Mouse (Mus musculus) hindbrain, embryonic 16.5 days (tissue): ENCODE measurements around the gene Sf3b2. TPM values are rescaled to one million over a fixed set of nuclear protein-coding genes. Genes with fewer than 3 reads are reported as not detected.
A peak's percentile ranks its signal among the peaks of the same experiment; 100 is the strongest.

Experiments
- ATAC-seq: fragments of 200-750 bp; cut with Nextera tagmentation; 2 replicates; pipeline ENCODE4 v1.8.0; 2017; ENCODE audit warnings: moderate TSS enrichment, moderate library complexity
- H3K27ac ChIP-seq: fragments of 300-500 bp; sonication (generic); 2 replicates; pipeline ENCODE4 v1.5.1; 2014; ENCODE audit warnings: low read depth, mild to moderate bottlenecking, control low read depth, low read length, moderate library complexity
- H3K27me3 ChIP-seq: fragments of 300-500 bp; sonication (generic); replicated peaks from 2 replicates; pipeline ENCODE4 v1.6.1; 2014; ENCODE audit warnings: low read length; ENCODE audit not compliant: control insufficient read depth, insufficient read depth
- H3K36me3 ChIP-seq: fragments of 300-500 bp; sonication (generic); 2 replicates; pipeline ENCODE4 v1.6.1; 2014; ENCODE audit warnings: mild to moderate bottlenecking, low read length, moderate library complexity, mixed read lengths; ENCODE audit not compliant: control insufficient read depth, insufficient read depth
- H3K4me1 ChIP-seq: fragments of 300-500 bp; sonication (generic); 2 replicates; pipeline ENCODE4 v1.6.1; 2014; ENCODE audit warnings: low read depth, low read length; ENCODE audit not compliant: control insufficient read depth, insufficient read depth
- H3K4me2 ChIP-seq: fragments of 300-500 bp; sonication (generic); 2 replicates; pipeline ENCODE4 v1.6.1; 2014; ENCODE audit warnings: mild to moderate bottlenecking, low read length, control low read depth, moderate library complexity
- H3K4me3 ChIP-seq: fragments of 300-500 bp; sonication (generic); 2 replicates; pipeline ENCODE4 v1.5.1; 2014; ENCODE audit warnings: mild to moderate bottlenecking, low read length, control low read depth, moderate library complexity
- H3K9ac ChIP-seq: fragments of 300-500 bp; sonication (generic); 2 replicates; pipeline ENCODE4 v1.6.1; 2014; ENCODE audit warnings: low read depth, mild to moderate bottlenecking, control low read depth, low read length, moderate library complexity
- H3K9me3 ChIP-seq: fragments of 300-500 bp; sonication (generic); 2 replicates; pipeline ENCODE4 v1.6.1; 2014; ENCODE audit warnings: mild to moderate bottlenecking, low read length, moderate library complexity; ENCODE audit not compliant: control insufficient read depth
- whole genome bisulfite sequencing: fragments of 180-500 bp; shearing (Covaris S2); extraction: QIAGEN DNeasy Blood & Tissue Kit; methylation state at CpG from one replicate; pipeline ENCODE4 v1.1.7; 2014; 5-methylcytosine and 5-hydroxymethylcytosine counted together
- polyA plus RNA-seq: library from polyadenylated mRNA; unstranded; fragments of >200 nt; fragmentation: Nextera tagmentation; extraction: Ambion mirVana; gene quantifications from 2 replicates; pipeline ENCODE4 v1.2.1, GENCODE M21; 2015

The Sf3b2 gene
- polyA plus RNA-seq, 1 experiment from 2014 or later, result 308 TPM

DNA sequence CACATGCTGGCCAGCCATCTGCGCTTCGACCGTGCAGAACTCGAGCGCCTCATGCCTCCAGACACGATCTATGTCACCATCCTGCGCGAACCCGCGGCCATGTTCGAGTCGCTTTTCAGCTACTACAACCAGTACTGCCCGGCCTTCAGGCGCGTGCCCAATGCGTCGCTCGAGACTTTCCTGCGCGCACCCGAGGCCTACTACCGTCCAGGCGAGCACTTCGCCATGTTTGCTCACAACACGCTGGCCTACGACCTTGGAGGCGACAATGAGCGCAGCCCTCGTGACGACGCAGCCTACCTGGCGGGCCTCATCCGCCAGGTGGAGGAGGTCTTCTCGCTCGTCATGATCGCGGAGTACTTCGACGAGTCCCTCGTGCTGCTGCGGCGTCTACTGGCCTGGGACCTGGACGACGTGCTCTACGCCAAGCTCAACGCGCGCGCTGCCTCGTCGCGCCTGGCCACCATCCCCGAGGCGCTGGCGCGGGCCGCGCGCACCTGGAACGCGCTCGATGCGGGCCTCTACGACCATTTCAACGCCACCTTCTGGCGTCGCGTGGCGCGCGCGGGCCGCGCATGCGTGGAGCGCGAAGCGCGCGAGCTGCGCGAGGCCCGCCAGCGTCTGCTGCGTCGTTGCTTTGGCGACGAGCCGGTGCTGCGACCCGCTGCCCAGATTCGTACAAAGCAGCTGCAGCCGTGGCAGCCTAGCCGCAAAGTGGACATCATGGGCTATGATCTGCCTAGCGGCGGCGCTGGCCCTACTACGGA is 11.9 kb upstream of the Sf3b2 start:
- Histone ChIP-seq H3K27ac (no peak overlapping the region), H3K9me3 (peaks cover 6% of the 10 kb centered on the region), H3K4me2 (peak overlapping the region; percentile 42), H3K27me3 (no peaks in the 10 kb centered on the region), H3K4me3 (peak overlapping the region; percentile 8; the same call in 1 of the 2 replicates), H3K36me3 (peaks cover 30% of the 10 kb centered on the region), H3K4me1 (no peaks in the 10 kb centered on the region), H3K9ac (peak overlapping the region; percentile 17; the same call in 1 of the 2 replicates)
- no peak for ATAC-seq
- WGBS, result 40% methylated on average over 98 of the region's 98 CpGs

- Histone ChIP-seq H3K9me3 (peaks cover 6% of the 10 kb centered on the region), H3K4me3 (no peak overlapping the region), H3K36me3 (peaks cover 30% of the 10 kb centered on the region), H3K27ac (no peak overlapping the region), H3K27me3 (no peaks in the 10 kb centered on the region), H3K4me2 (no peak overlapping the region), H3K4me1 (no peaks in the 10 kb centered on the region), H3K9ac (no peak overlapping the region)
- WGBS, result 84% methylated on average over 6 of the region's 6 CpGs
- no peak for ATAC-seq
Observed at GRCm38 (mm10) chr19:5306279-5306678, 11.0 kb upstream of the Sf3b2 start.

DNA sequence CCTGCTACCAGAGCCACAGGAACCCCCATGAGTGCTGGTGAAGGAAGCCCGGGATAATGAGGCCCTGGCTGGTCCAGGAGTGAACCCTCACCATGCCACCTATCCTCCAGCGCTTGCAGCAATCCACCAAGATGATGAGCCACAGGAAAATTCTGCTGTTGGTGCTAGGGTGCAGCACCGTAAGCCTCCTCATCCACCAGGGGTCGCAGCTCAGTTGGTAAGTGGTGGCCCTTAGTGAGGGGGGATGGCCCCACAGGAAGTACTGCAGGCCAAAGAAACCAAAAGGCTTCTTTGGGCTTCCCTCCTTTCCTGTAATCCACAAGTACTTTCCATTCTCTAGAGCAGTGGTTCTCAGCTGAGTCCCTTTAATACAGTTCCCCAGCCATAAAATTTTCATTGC is 7.2 kb upstream of the Sf3b2 start:
- WGBS, result 17% methylated on average over 4 of the region's 4 CpGs
- Histone ChIP-seq H3K27ac (no peak overlapping the region), H3K4me2 (no peak overlapping the region), H3K9ac (no peak overlapping the region), H3K9me3 (peaks cover 5% of the 10 kb centered on the region), H3K27me3 (no peaks in the 10 kb centered on the region), H3K4me1 (peaks cover 13% of the 10 kb centered on the region), H3K4me3 (no peak overlapping the region), H3K36me3 (peaks cover 22% of the 10 kb centered on the region)
- ATAC-seq, result no peak

- H3K9me3 ChIP-seq, result no peaks in the 10 kb centered on the region
- H3K4me3 ChIP-seq, result no peak overlapping the region
- no peak overlapping the region for H3K27ac ChIP-seq
- peaks cover 21% of the 10 kb centered on the region for H3K4me1 ChIP-seq
- no peak for ATAC-seq
- WGBS, result 86% methylated on average over 6 of the region's 6 CpGs
- H3K27me3 ChIP-seq, result no peaks in the 10 kb centered on the region
- no peak overlapping the region for H3K9ac ChIP-seq
- H3K36me3 ChIP-seq, result peaks cover 11% of the 10 kb centered on the region
- H3K4me2 ChIP-seq, result no peak overlapping the region
Observed at GRCm38 (mm10) chr19:5300588-5300987, 5.3 kb upstream of the Sf3b2 start.

DNA sequence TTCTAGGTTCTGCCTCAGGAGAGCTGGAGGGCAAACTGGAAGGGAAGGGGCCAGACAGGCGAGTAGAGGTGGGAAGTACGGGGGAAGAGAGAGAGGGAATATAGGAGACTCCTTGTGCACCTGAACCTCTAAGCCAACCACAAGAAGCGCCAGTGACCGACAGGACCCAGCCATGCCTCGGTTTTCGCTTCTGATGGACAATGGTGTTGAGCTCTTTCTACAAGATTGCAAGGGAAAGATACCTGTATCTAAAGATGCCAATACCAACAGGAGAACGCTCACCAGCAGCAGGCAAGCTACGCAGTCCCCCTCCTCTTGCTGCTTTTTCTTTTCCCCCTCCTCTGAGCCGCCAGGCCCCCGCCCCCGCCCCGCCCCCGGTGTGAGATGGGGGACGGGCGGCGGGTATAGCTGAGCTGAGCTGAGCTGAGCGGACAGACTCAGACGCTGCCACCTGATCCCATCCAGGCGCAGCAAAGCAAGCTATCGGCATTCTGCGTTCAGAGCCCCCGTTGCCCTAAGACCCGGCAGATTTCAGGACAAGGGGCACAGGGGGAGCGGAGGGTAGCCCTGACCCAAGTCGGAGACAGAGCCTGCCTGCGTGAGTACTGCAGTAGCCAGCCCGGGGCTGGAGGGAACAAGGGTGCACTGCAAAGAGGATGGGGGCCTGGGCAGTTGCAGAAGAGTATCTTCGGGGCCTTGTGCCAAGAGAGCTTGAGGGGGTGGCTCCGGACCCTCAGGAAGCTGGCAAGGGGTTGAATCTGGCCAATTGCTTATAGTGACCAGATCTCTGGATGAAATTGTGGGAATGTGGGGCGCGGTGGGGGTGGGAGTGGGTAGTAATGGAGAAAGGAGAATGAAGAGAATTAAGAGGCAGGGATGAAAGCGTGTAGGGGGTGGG is 2.9 kb upstream of the Sf3b2 start, which contains the start of gene Gal3st3:
Gene Gal3st3 (plus strand): TSS at position 429 of the 898 bp plus-strand sequence.
- peaks cover 32% of the 10 kb centered on the region for H3K4me1 ChIP-seq
- WGBS, result 2% methylated on average over 31 of the region's 32 CpGs
- H3K4me2 ChIP-seq, result peak within 1 kb of the TSS; percentile 74
- ATAC-seq, result peak; percentile 67
- peaks cover 3% of the 10 kb centered on the region for H3K36me3 ChIP-seq
- peak within 1 kb of the TSS; percentile 87 for H3K27ac ChIP-seq
- no peaks in the 10 kb centered on the region for H3K27me3 ChIP-seq
- H3K9me3 ChIP-seq, result no peaks in the 10 kb centered on the region
- peak within 1 kb of the TSS; percentile 65 for H3K4me3 ChIP-seq
- peak within 1 kb of the TSS; percentile 90 for H3K9ac ChIP-seq

DNA sequence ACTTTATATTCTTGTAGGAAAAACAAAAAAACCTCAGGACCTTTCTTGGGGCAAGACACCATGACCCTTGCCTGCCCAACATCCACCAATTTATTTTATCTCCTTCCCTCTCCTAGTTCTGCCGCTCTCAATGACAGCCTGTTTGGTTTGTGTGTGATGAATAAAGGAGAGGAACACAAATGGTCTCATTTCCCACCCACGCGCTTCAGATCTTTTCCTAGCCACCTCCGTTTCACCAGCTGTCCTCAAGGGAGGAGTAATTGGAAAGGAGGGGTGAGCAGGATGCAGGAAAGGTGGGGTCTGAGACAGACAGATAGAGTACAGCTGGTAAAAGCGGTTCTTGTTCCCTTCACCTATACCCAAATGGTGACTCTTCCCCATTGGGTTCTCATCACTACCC is 1.4 kb upstream of the Sf3b2 start:
- Histone ChIP-seq H3K4me1 (peaks cover 32% of the 10 kb centered on the region), H3K9me3 (no peaks in the 10 kb centered on the region), H3K36me3 (peaks cover 8% of the 10 kb centered on the region), H3K4me3 (no peak overlapping the region), H3K9ac (no peak overlapping the region), H3K27ac (no peak overlapping the region), H3K4me2 (no peak overlapping the region), H3K27me3 (no peaks in the 10 kb centered on the region)
- 80% methylated on average over 5 of the region's 5 CpGs for WGBS
- no peak for ATAC-seq

- H3K4me1 ChIP-seq, result peaks cover 32% of the 10 kb centered on the region
- no peaks in the 10 kb centered on the region for H3K27me3 ChIP-seq
- H3K4me3 ChIP-seq, result peak overlapping the region; percentile 53
- ATAC-seq, result peak; percentile 37
- peak overlapping the region; percentile 75 for H3K4me2 ChIP-seq
- WGBS, result 8% methylated on average over 13 of the region's 13 CpGs
- H3K27ac ChIP-seq, result peak overlapping the region; percentile 93
- peak overlapping the region; percentile 78 for H3K9ac ChIP-seq
- peaks cover 13% of the 10 kb centered on the region for H3K36me3 ChIP-seq
- H3K9me3 ChIP-seq, result no peaks in the 10 kb centered on the region
Observed at GRCm38 (mm10) chr19:5295736-5296075, 451 bp upstream of the Sf3b2 start.

DNA sequence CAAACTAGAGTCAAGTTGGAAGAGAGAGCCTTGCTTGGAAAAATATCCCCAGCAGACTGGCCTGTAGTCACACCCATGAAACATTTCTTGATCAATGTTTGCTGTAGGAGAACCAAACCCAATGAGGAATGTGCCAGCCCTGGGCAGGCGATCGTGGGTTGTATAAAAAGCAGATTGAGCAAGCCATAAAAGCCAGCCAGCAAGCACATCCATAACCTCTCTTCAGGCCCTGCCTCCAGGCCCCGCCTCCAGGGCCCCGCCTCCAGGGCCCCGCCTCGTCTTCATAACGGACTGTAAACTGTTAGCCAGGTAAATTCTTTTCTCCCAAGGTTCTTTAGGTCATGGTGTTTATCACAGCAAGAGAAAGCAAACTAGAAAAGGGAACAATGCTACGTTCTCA is 16.9 kb downstream of the Sf3b2 start:
- no peak overlapping the region for H3K9ac ChIP-seq
- no peak for ATAC-seq
- H3K36me3 ChIP-seq, result peaks cover 31% of the 10 kb centered on the region
- no peaks in the 10 kb centered on the region for H3K9me3 ChIP-seq
- H3K27ac ChIP-seq, result no peak overlapping the region
- no peaks in the 10 kb centered on the region for H3K4me1 ChIP-seq
- H3K27me3 ChIP-seq, result no peaks in the 10 kb centered on the region
- 89% methylated on average over 8 of the region's 8 CpGs for WGBS
- H3K4me3 ChIP-seq, result no peak overlapping the region
- no peak overlapping the region for H3K4me2 ChIP-seq

DNA sequence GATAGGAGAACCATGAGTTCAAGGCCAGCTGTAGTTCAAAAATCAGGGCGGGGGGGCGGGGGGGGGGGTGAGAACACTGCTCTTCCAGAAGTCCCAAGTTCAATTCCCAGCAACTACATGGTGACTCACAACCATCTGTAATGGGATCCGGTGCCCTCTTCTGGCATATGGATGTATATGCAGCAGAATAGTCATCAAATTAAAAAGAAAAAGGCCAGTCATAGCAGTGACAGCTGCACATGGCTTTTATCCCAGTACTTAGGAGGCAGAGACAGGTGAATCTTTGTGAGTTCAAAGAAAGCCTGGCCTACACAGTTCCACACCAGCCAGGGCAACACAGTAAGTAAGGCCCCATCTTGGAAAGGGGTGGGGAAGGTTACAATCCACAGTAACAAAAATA is 18.1 kb downstream of the Sf3b2 start:
- WGBS, result 94% methylated on average over 3 of the region's 3 CpGs
- H3K36me3 ChIP-seq, result peaks cover 31% of the 10 kb centered on the region
- H3K4me3 ChIP-seq, result no peak overlapping the region
- H3K27me3 ChIP-seq, result no peaks in the 10 kb centered on the region
- H3K9ac ChIP-seq, result no peak overlapping the region
- no peak for ATAC-seq
- H3K27ac ChIP-seq, result no peak overlapping the region
- H3K9me3 ChIP-seq, result no peaks in the 10 kb centered on the region
- no peak overlapping the region for H3K4me2 ChIP-seq
- no peaks in the 10 kb centered on the region for H3K4me1 ChIP-seq
